In the genomic region with DNA sequence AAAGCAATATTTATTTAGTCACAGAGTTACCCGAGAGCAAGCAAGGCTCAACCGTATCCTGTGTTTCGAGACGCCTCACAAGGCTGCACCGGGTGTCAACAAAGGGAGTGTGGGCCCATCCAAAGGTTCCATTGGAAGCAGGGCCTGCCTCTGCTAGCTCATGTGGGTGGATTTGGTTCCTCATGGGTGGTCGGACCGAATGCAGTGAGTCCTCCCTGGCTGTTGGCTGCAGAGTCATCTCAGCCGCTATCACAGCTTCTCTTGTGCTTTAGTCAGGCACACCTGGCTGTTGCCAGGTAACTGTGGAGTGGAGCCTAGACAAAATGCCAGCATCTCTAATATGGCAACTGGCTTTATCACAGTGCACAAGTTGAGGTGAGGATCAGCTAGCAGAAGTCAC, we compare ENCODE assay signal across 39 mouse cellular contexts. TPM values are rescaled to one million over a fixed set of nuclear protein-coding genes. Genes with fewer than 3 reads are reported as not detected.
"Had no signal": no experiment of that assay in that cellular context is flagged by ENCODE, and none has a peak within 500 bp of the region (broad histone marks: within the 10 kb centered on the region; RNA-seq: fewer than 3 reads in every experiment).

No protein-coding gene starts in this region.

- ATAC-seq: forebrain, postnatal 0 days; hindbrain, postnatal 0 days; intestine, embryonic 16.5 days; liver, embryonic 12.5 days had no signal

- H3K4me2 ChIP-seq: heart, embryonic 12.5 days; hindbrain, embryonic 13.5 days; hindbrain, embryonic 15.5 days; limb, embryonic 13.5 days; limb, embryonic 15.5 days; liver, embryonic 12.5 days had no signal

- DNase-seq: gastrocnemius, postnatal 14 days; gastrocnemius, postnatal 36 days; heart, postnatal 36 days; layer of hippocampus, adult 9-11 months; layer of hippocampus, postnatal 36 days; left cerebral cortex, postnatal 4 days; lung, adult 18-20 months had no signal

- H3K27me3 ChIP-seq: heart, embryonic 12.5 days; hindbrain, embryonic 13.5 days; hindbrain, embryonic 15.5 days; limb, embryonic 13.5 days; limb, embryonic 15.5 days; liver, embryonic 12.5 days had no signal

- H3K36me3 ChIP-seq: heart, embryonic 10.5 days; heart, embryonic 12.5 days; hindbrain, embryonic 13.5 days; hindbrain, embryonic 15.5 days; limb, embryonic 13.5 days; limb, embryonic 15.5 days; liver, embryonic 12.5 days had no signal

- H3K9ac ChIP-seq: forebrain, postnatal 0 days; heart, embryonic 12.5 days; hindbrain, embryonic 13.5 days; hindbrain, embryonic 15.5 days; limb, embryonic 13.5 days; limb, embryonic 15.5 days; liver, embryonic 12.5 days; liver, embryonic 14.5 days had no signal

- H3K4me1 ChIP-seq: heart, embryonic 10.5 days; heart, embryonic 12.5 days; hindbrain, embryonic 13.5 days; hindbrain, embryonic 15.5 days; limb, embryonic 13.5 days; limb, embryonic 15.5 days; liver, embryonic 12.5 days had no signal

- H3K27ac ChIP-seq: heart, embryonic 10.5 days; hindbrain, embryonic 13.5 days; hindbrain, embryonic 15.5 days; hindbrain, postnatal 0 days; limb, embryonic 13.5 days; limb, embryonic 15.5 days; liver, embryonic 12.5 days; liver, embryonic 14.5 days had no signal

- H3K4me3 ChIP-seq: heart, embryonic 10.5 days; heart, embryonic 12.5 days; hindbrain, embryonic 13.5 days; hindbrain, embryonic 15.5 days; limb, embryonic 13.5 days; limb, embryonic 15.5 days; liver, embryonic 12.5 days had no signal

- H3K9me3 ChIP-seq: heart, embryonic 10.5 days; hindbrain, embryonic 13.5 days; hindbrain, embryonic 15.5 days; limb, embryonic 15.5 days; liver, embryonic 12.5 days had no signal

RNA-seq across cellular contexts. Expression of gene Il9, which starts 18.6 kb away (rescaled TPM):
- total RNA-seq: forebrain, postnatal 0 days; gastrocnemius, adult 18-20 months; gastrocnemius, adult 8-10 months; gastrocnemius, postnatal 14 days; gastrocnemius, postnatal 36 days; heart, adult 18-20 months; heart, adult 8-10 months; heart, postnatal 14 days; heart, postnatal 36 days; hematopoietic stem cell, adult 5-6 weeks; hindbrain, postnatal 0 days; layer of hippocampus, adult 18-20 months; layer of hippocampus, adult 8-10 months; layer of hippocampus, postnatal 14 days; layer of hippocampus, postnatal 36 days; left cerebral cortex, adult 18-20 months; left cerebral cortex, adult 8-10 months; left cerebral cortex, postnatal 10 days; left cerebral cortex, postnatal 25 days; left cerebral cortex, postnatal 4 days; liver, adult 2 months had no signal
- polyA plus RNA-seq: forebrain, postnatal 0 days; gonadal fat pad, adult 2 months; heart, embryonic 10.5 days; heart, embryonic 12.5 days; heart, embryonic 14.5 days; heart, embryonic 16.5 days; hindbrain, embryonic 11.5 days; hindbrain, embryonic 13.5 days; hindbrain, embryonic 15.5 days; hindbrain, postnatal 0 days; intestine, embryonic 14.5 days; intestine, embryonic 16.5 days; large intestine, adult 2 months; limb, embryonic 13.5 days; limb, embryonic 15.5 days; liver, adult 2 months; liver, embryonic 12.5 days; liver, embryonic 14.5 days; liver, embryonic 16.5 days had no signal

RNA-seq across cellular contexts. Expression of gene Lect2, which starts 47.7 kb away (rescaled TPM):
- total RNA-seq: forebrain, postnatal 0 days; gastrocnemius, adult 18-20 months; gastrocnemius, adult 8-10 months; gastrocnemius, postnatal 14 days; gastrocnemius, postnatal 36 days; heart, adult 18-20 months; heart, adult 8-10 months; heart, postnatal 14 days; heart, postnatal 36 days; hematopoietic stem cell, adult 5-6 weeks; hindbrain, postnatal 0 days; layer of hippocampus, adult 18-20 months; layer of hippocampus, adult 8-10 months; layer of hippocampus, postnatal 14 days; layer of hippocampus, postnatal 36 days; left cerebral cortex, adult 18-20 months; left cerebral cortex, adult 8-10 months; left cerebral cortex, postnatal 10 days; left cerebral cortex, postnatal 25 days; left cerebral cortex, postnatal 4 days had no signal
- polyA plus RNA-seq: forebrain, postnatal 0 days; gonadal fat pad, adult 2 months; heart, embryonic 14.5 days; heart, embryonic 16.5 days; hindbrain, embryonic 11.5 days; hindbrain, embryonic 13.5 days; hindbrain, postnatal 0 days; limb, embryonic 13.5 days; limb, embryonic 15.5 days had no signal
